Mouse (Mus musculus): ENCODE data around the gene Kcnj8.

The Kcnj8 gene

DNA sequence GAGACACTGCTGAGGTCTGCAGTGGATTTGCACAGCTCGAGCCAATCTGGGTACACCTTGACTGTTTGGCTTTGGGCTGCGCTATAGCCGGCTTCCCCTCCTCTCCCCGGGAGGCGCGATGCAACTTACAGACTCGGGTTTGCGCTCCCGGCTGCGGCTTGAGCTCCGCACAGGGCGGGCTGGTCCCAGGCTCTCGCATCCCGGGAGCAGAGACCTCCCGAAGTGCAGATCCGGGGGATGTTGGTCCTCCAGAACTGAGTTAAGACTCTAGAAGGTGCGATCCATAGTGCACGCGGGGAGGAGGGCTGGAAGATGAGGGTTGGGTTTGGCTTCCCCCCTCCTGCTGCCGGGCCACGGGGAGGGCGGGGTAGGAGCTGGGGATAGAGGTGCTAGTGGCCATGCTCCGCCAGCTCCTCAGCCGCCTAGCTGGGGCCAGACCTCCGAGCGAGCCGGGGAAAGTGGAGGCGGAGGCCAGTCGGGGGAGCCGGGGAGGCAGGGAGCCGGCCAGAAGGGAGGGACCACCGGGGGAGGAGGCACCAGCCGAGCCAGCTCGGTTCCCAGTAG, at the start of gene Kcnj8:
Kcnj8 (minus strand) TSS at position 560 of the 564 bp plus-strand sequence.
- DNase-seq, result peak; percentile 66 to 79

- DNase-seq, result peak in 1 of 2 experiments; percentile 12
These were observed 45.2 kb upstream of the Kcnj8 start for GRCm38 (mm10) chr6:142616659-142617058.

DNA sequence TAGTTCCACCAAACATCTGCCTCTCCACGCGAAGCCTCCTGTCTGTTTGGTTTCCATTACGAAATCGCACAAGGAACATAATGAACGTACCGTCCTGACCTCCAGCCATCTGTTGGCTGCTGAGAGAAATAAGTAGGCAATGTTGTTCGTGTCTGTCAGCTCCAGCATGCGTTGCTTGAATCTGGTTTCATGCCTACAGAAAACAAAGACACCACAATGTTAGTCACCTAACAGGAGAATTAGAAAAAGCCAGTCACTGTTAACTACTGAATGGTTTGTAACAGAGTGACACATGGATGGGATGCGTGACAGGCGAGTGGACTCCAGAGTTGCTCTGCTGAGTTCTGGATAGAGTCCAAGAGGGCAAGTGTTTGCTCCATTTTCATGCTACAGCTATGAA, 42.9 kb upstream of the Kcnj8 start:
- peak in 1 of 2 experiments; percentile 12 for DNase-seq

GRCm38 (mm10) chr6:142612366-142612765, 41.0 kb upstream of the Kcnj8 start:
- no peak for DNase-seq

DNA sequence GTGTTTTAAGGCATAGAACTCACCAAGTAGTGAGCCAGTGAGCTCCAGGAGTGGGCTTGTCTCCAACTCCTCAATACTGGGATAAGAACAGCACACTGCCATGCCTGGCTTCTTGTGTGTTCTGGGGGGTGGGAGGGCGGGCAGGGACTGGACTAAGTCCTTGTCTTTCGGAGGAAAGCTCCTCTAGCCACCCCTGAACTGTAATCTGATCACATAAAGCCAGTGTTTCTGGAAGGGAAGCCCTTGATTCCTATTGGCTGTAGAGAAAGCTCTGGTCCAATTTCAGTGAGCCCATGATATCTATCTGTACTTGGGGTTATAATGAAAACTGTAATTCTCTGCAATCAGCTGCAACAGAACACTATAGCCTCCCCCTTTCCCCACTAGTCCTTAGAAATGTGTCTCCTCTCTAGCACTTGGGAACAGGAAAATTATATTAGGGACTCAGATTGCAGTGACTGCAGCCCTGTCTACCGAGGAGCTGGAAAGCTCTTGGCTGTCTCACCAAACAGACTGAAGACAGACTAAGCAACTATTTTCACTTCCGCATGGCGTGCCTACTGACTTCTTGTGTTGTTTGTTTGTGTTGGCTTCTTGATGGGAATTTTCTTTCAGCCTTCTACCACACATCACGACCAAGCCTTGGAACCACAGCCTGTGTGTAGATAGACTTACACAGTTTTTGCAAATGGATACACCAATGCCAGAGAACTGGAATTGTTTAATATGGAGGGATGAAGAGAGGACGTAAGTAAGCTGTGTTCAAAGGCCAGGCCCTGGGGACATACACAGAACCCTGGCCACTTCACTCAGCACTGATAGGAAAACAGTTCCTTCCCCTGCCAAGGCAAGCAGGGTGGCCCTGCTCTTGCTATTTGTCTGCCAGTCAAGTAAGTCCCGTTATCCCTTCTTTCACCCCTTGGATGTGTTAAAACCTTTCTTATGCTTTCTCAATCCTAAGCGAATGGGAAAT, 38.3 kb upstream of the Kcnj8 start:
- DNase-seq, result peak in 1 of 2 experiments; percentile 11

GRCm38 (mm10) chr6:142607080-142607479, 35.7 kb upstream of the Kcnj8 start:
- no peak for DNase-seq

GRCm38 (mm10) chr6:142602772-142603171, 31.4 kb upstream of the Kcnj8 start:
- no peak for DNase-seq

GRCm38 (mm10) chr6:142578831-142579230, 7.4 kb upstream of the Kcnj8 start:
- DNase-seq, result no peak

DNA sequence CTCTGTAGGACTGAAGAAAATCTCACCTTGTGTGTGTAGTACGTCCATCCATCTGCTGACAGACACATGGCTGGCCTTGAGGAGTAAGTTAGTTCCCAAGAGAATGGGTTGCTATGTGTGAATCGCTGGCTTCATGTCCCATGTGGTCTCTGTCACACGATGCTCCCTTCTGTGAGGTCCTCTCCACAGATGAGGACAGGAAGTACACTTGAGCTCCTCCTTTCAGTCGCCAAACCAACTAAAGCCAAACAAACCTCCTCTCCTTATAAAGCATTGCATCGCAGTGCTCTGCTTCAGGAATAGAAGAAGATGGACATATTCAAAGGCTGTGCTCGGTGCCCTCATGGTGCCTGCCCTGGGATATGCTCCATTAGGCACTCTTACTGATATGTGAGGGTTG, 6.4 kb upstream of the Kcnj8 start:
- no peak for DNase-seq

DNA sequence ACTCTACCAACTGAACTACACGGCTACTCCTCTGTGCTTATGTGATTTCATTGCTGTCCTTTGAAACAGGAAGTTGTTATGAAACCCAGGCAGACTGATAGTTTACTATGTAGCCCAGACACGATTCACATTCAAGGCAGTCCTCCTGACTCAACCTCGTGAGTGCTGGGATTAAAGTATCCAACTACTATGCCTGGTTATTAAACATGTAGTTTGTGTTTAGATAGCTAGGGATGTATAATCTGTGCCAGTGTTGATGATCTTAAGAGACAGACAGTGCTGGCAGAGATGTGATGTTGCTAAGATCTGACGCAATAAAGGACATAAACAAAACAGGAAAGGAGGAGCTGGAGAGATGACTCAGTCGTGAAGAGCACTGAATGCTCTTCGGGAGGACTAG, 1.5 kb upstream of the Kcnj8 start:
- DNase-seq, result no peak

DNA sequence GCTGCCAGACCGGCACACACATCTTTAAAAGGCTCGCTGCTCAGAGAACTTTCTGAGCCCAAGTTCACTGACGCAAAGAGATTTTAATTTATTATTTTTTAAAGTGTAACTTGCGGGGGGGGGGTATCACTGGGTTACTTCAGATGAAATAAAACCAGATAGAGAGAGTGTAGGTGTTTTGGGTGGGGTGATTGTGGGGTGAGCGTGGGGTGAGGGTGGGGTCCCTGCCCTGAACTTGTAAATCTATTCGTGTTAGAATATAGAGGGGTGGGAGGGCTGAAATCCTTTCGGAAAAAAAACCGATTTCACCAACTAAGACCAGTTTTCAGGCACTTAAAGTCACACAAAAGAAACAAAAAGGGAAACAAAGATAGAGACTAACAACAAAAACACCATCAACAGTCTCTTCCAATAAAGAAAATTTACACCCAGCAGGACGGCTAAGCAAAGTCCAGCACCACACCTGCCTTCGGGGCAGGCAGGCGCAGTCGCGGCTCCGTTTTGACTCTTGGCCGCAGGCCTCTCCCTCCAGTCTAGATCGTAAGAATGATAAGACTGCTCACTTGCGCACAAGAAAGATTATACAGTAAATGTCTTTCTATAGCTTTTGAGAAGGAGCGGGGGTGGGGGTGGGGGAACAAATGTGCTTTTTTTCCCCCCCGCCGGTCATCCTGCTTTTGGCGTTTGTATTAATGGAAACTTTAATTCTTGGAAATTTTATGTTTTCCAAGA, 381 bp upstream of the Kcnj8 start:
- peak in 1 of 2 experiments; percentile 61 for DNase-seq

- peak in 1 of 2 experiments; percentile 26 for DNase-seq
These were observed 1.2 kb downstream of the Kcnj8 start for GRCm38 (mm10) chr6:142570046-142570770.

DNA sequence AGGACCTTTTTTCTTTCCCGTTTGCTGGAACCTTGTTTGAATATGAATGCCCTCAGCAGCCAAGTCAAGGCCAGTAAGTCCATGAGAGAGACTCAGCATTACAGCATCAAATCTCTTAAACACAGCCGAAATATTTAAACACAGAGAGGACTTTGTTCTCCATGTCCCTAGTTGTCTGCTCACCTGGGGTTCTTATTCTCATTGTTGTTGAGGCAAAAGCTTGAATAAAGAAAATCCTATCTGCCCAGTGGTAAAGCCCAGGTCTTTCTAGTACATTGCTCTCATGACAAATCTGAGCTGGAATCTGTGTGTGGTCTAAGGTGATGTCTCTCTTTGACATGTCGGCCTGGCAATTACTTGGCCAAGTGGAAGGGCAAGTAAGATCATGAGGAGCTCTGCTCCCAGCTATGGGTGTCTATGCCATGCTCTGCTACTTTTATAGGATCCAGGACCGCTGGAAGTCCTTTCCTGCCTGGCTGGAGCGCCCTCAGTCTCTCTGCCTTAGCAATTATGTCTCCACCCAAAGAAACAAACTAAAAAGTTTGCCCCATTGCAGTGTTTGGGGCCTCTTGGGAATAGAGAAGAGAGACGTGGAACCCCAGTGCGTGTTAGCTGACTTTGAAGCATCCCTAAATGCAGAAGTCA, 2.6 kb downstream of the Kcnj8 start:
- no peak for DNase-seq

GRCm38 (mm10) chr6:142567452-142567851, 4.0 kb downstream of the Kcnj8 start:
- DNase-seq, result peak; percentile 64 to 84

GRCm38 (mm10) chr6:142564746-142565145, 6.7 kb downstream of the Kcnj8 start:
- DNase-seq, result no peak

DNA sequence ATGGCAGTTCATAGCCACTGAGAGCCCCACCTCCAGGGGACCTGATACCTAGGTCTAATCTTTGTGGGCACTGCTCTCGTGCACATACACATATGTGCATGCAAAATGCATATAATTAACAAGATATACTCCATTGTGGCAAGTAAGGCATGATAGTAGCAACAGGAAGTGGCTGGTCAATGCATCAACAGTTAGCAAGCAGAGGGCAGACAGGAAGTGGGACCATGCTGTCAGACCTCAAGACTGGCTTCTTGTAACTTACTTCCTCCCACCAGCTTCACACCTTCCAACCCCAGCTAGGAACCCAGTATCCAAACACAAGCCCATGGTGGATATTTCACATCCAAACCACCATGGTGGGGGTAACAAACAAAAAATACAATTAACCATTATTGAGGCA, 10.3 kb downstream of the Kcnj8 start:
- no peak for DNase-seq

GRCm38 (mm10) chr6:142558772-142559679, 12.4 kb downstream of the Kcnj8 start:
- peak in 1 of 2 experiments; percentile 43 for DNase-seq

- peak in 1 of 2 experiments; percentile 64 for DNase-seq
These were observed 13.3 kb downstream of the Kcnj8 start for GRCm38 (mm10) chr6:142558076-142558475.

GRCm38 (mm10) chr6:142555988-142556387, 15.4 kb downstream of the Kcnj8 start:
- DNase-seq, result no peak

DNA sequence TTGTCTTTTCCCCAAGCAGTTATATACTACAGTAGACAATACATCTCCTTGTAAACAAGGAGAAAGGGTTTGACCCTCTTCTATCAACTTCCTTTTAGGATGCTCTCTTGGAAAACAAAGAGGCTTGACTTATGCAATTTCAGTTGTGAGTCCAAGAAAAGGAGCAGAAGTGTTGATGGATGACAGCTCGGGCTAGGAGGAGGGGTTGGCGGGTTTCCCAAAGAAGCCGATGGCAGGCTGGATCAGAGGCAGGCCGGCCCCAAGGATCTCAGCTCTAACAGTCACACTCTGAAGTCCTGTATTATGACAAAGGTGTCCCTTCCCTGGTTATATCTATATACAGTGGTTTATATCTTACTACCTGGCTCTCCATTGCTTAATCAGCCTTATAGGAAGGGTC, 19.9 kb downstream of the Kcnj8 start:
- DNase-seq, result peak in 1 of 2 experiments; percentile 68

DNA sequence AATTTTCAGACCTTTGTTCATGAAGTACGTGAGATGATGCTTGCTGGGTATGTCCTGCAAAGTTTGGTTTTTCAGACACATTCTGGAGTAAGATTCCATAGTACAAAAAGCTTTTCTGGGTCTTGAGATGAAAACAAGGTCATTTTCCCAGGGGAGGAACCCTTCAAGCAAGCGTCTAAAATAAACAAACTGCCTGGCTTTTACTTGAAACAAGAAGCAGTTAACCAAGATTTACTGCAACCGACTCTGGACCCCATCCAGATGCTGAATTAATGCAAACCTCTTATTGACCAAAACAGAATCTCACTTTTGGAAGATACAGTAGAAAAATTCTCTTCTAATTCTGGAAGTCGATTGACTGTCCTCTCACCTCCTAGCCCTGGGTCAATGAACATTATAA, 20.5 kb downstream of the Kcnj8 start:
- no peak for DNase-seq

Measured in kidney, postnatal 36 days (tissue).